Mouse (Mus musculus): ENCODE results near the gene Clba1. TPM values are rescaled to one million over a fixed set of nuclear protein-coding genes. Genes with fewer than 3 reads are reported as not detected.

Clba1 gene
- polyA plus RNA-seq, 1 experiment: 77.8 TPM

- Histone ChIP-seq H3K4me1 (ENCODE audit: control insufficient read depth, insufficient read depth, low read length) (peaks cover 2% of the 10 kb centered on the region; the same call in 1 of the 2 replicates), H3K4me3 (ENCODE audit: control insufficient read depth, low read depth, low read length) (peak overlapping the region; percentile 99), H3K27me3 (ENCODE audit: control insufficient read depth, insufficient read depth, low read length) (no peaks in the 10 kb centered on the region), H3K36me3 (ENCODE audit: control insufficient read depth, insufficient read depth, low read length) (peaks cover 2% of the 10 kb centered on the region), H3K27ac (ENCODE audit: control insufficient read depth, insufficient read depth, low read depth, low read length) (peak overlapping the region; percentile 99)
- TF ChIP-seq POLR2A (IDR thresholded peaks at IDR 0.05; ENCODE audit: control insufficient read depth, low read depth, low read length) (0 out of 2 replicates have a peak, but pooled peaks have one; percentile 57), CTCF (IDR thresholded peaks at IDR 0.05; ENCODE audit: control insufficient read depth, insufficient read depth, insufficient replicate concordance, low read depth, low read length) (no peak)
These were observed 19.9 kb downstream of the Clba1 start for GRCm38 (mm10) chr12:112828501-112829243.

- peak; percentile 85 for TF ChIP-seq POLR2A (IDR thresholded peaks at IDR 0.05; ENCODE audit: control insufficient read depth, low read depth, low read length)
- TF ChIP-seq CTCF (IDR thresholded peaks at IDR 0.05; ENCODE audit: control insufficient read depth, insufficient read depth, insufficient replicate concordance, low read depth, low read length): no peak
- Histone ChIP-seq H3K4me1 (ENCODE audit: control insufficient read depth, insufficient read depth, low read length) (peaks cover 2% of the 10 kb centered on the region; the same call in 1 of the 2 replicates), H3K36me3 (ENCODE audit: control insufficient read depth, insufficient read depth, low read length) (no peaks in the 10 kb centered on the region; the same call in none of the 2 replicates), H3K27ac (ENCODE audit: control insufficient read depth, insufficient read depth, low read depth, low read length) (peak within 1 kb of the TSS; percentile 99), H3K27me3 (ENCODE audit: control insufficient read depth, insufficient read depth, low read length) (no peaks in the 10 kb centered on the region), H3K4me3 (ENCODE audit: control insufficient read depth, low read depth, low read length) (peak within 1 kb of the TSS; percentile 99)
These were observed 20.6 kb downstream of the Clba1 start, which contains the start of gene Cdca4 for GRCm38 (mm10) chr12:112829244-112829864. TSS of gene Cdca4 (minus strand) at chr12:112829423.

- no peak for TF ChIP-seq POLR2A (IDR thresholded peaks at IDR 0.05; ENCODE audit: control insufficient read depth, low read depth, low read length)
- no peak for TF ChIP-seq CTCF (IDR thresholded peaks at IDR 0.05; ENCODE audit: control insufficient read depth, insufficient read depth, insufficient replicate concordance, low read depth, low read length)
- H3K27me3 ChIP-seq (ENCODE audit: control insufficient read depth, insufficient read depth, low read length): no peaks in the 10 kb centered on the region
- H3K4me3 ChIP-seq (ENCODE audit: control insufficient read depth, low read depth, low read length): peak overlapping the region; percentile 98
- H3K36me3 ChIP-seq (ENCODE audit: control insufficient read depth, insufficient read depth, low read length): no peaks in the 10 kb centered on the region; the same call in none of the 2 replicates
- peaks cover 2% of the 10 kb centered on the region; the same call in 1 of the 2 replicates for H3K4me1 ChIP-seq (ENCODE audit: control insufficient read depth, insufficient read depth, low read length)
- peak overlapping the region; percentile 98 for H3K27ac ChIP-seq (ENCODE audit: control insufficient read depth, insufficient read depth, low read depth, low read length)
These were observed 21.4 kb downstream of the Clba1 start for GRCm38 (mm10) chr12:112830141-112830540.

- Histone ChIP-seq H3K4me1 (ENCODE audit: control insufficient read depth, insufficient read depth, low read length) (peaks cover 2% of the 10 kb centered on the region; the same call in 1 of the 2 replicates), H3K27me3 (ENCODE audit: control insufficient read depth, insufficient read depth, low read length) (no peaks in the 10 kb centered on the region), H3K36me3 (ENCODE audit: control insufficient read depth, insufficient read depth, low read length) (no peaks in the 10 kb centered on the region; the same call in none of the 2 replicates), H3K27ac (ENCODE audit: control insufficient read depth, insufficient read depth, low read depth, low read length) (no peak overlapping the region; the same call in 1 of the 2 replicates), H3K4me3 (ENCODE audit: control insufficient read depth, low read depth, low read length) (peak overlapping the region; percentile 98)
- TF ChIP-seq CTCF (IDR thresholded peaks at IDR 0.05; ENCODE audit: control insufficient read depth, insufficient read depth, insufficient replicate concordance, low read depth, low read length) (no peak), POLR2A (IDR thresholded peaks at IDR 0.05; ENCODE audit: control insufficient read depth, low read depth, low read length) (no peak)
These were observed 21.8 kb downstream of the Clba1 start for GRCm38 (mm10) chr12:112830570-112830969.

GRCm38 (mm10) chr12:112832411-112832810, 23.7 kb downstream of the Clba1 start:
- TF ChIP-seq POLR2A (IDR thresholded peaks at IDR 0.05; ENCODE audit: control insufficient read depth, low read depth, low read length) (no peak), CTCF (IDR thresholded peaks at IDR 0.05; ENCODE audit: control insufficient read depth, insufficient read depth, insufficient replicate concordance, low read depth, low read length) (no peak)
- no peak overlapping the region for H3K4me3 ChIP-seq (ENCODE audit: control insufficient read depth, low read depth, low read length)
- H3K4me1 ChIP-seq (ENCODE audit: control insufficient read depth, insufficient read depth, low read length): peaks cover 2% of the 10 kb centered on the region; the same call in 1 of the 2 replicates
- H3K27me3 ChIP-seq (ENCODE audit: control insufficient read depth, insufficient read depth, low read length): no peaks in the 10 kb centered on the region
- no peak overlapping the region for H3K27ac ChIP-seq (ENCODE audit: control insufficient read depth, insufficient read depth, low read depth, low read length)
- H3K36me3 ChIP-seq (ENCODE audit: control insufficient read depth, insufficient read depth, low read length): no peaks in the 10 kb centered on the region; the same call in 1 of the 2 replicates

GRCm38 (mm10) chr12:112833527-112833926, 24.8 kb downstream of the Clba1 start:
- no peak for TF ChIP-seq POLR2A (IDR thresholded peaks at IDR 0.05; ENCODE audit: control insufficient read depth, low read depth, low read length)
- TF ChIP-seq CTCF (IDR thresholded peaks at IDR 0.05; ENCODE audit: control insufficient read depth, insufficient read depth, insufficient replicate concordance, low read depth, low read length): no peak
- no peak overlapping the region for H3K27ac ChIP-seq (ENCODE audit: control insufficient read depth, insufficient read depth, low read depth, low read length)
- H3K27me3 ChIP-seq (ENCODE audit: control insufficient read depth, insufficient read depth, low read length): no peaks in the 10 kb centered on the region
- no peaks in the 10 kb centered on the region for H3K4me1 ChIP-seq (ENCODE audit: control insufficient read depth, insufficient read depth, low read length)
- no peak overlapping the region for H3K4me3 ChIP-seq (ENCODE audit: control insufficient read depth, low read depth, low read length)
- H3K36me3 ChIP-seq (ENCODE audit: control insufficient read depth, insufficient read depth, low read length): no peaks in the 10 kb centered on the region; the same call in 1 of the 2 replicates

- TF ChIP-seq POLR2A (IDR thresholded peaks at IDR 0.05; ENCODE audit: control insufficient read depth, low read depth, low read length) (no peak), CTCF (IDR thresholded peaks at IDR 0.05; ENCODE audit: control insufficient read depth, insufficient read depth, insufficient replicate concordance, low read depth, low read length) (no peak)
- no peaks in the 10 kb centered on the region for H3K27me3 ChIP-seq (ENCODE audit: control insufficient read depth, insufficient read depth, low read length)
- H3K4me3 ChIP-seq (ENCODE audit: control insufficient read depth, low read depth, low read length): no peak overlapping the region
- H3K27ac ChIP-seq (ENCODE audit: control insufficient read depth, insufficient read depth, low read depth, low read length): no peak overlapping the region
- H3K36me3 ChIP-seq (ENCODE audit: control insufficient read depth, insufficient read depth, low read length): no peaks in the 10 kb centered on the region
- no peaks in the 10 kb centered on the region for H3K4me1 ChIP-seq (ENCODE audit: control insufficient read depth, insufficient read depth, low read length)
These were observed 26.3 kb downstream of the Clba1 start for GRCm38 (mm10) chr12:112835046-112835445.

Measured in testis, adult 2 months (tissue).